Mouse (Mus musculus) limb, embryonic 11.5 days (tissue): ENCODE data around the gene Vsx2. TPM values are rescaled to one million over a fixed set of nuclear protein-coding genes. Genes with fewer than 3 reads are reported as not detected.

ENCODE experiments used
- polyA plus RNA-seq: library from polyadenylated mRNA; unstranded; fragments of >200 nt; fragmentation: Nextera tagmentation; extraction: Ambion mirVana; gene quantifications from 2 replicates; pipeline ENCODE4 v1.2.1, GENCODE M21; 2014

Gene Vsx2
- polyA plus RNA-seq, 1 experiment from 2014 or later = 0.33 TPM

Other genes starting within 250 kb of the Vsx2 start
- gene Coq6, start 208.1 kb upstream of the Vsx2 start, polyA plus RNA-seq = 40.5 and 46.0 TPM in 2 replicates
- 3.3 and 4.0 TPM in 2 replicates for gene Fam161b, start 207.9 kb upstream of the Vsx2 start, polyA plus RNA-seq
- 8.6 and 9.7 TPM in 2 replicates for gene Entpd5, start 160.7 kb upstream of the Vsx2 start, polyA plus RNA-seq
- gene Bbof1, start 160.7 kb upstream of the Vsx2 start, polyA plus RNA-seq = 0.48 and 0.61 TPM in 2 replicates
- 27.9 and 30.7 TPM in 2 replicates for gene Rnf113a2, start 152.6 kb upstream of the Vsx2 start, polyA plus RNA-seq
- 23.6 and 24.0 TPM in 2 replicates for gene Aldh6a1, start 118.8 kb upstream of the Vsx2 start, polyA plus RNA-seq
- gene Lin52, start 118.3 kb upstream of the Vsx2 start, polyA plus RNA-seq = 30.6 and 35.6 TPM in 2 replicates
- gene Abcd4, start 47.7 kb downstream of the Vsx2 start, polyA plus RNA-seq = 9.2 and 11.8 TPM in 2 replicates
- gene Vrtn, start 71.3 kb downstream of the Vsx2 start, polyA plus RNA-seq = not detected in 2 replicates
- not detected in 2 replicates for gene Syndig1l, start 129.1 kb downstream of the Vsx2 start, polyA plus RNA-seq
- gene Npc2, start 203.4 kb downstream of the Vsx2 start, polyA plus RNA-seq = 62.4 and 63.5 TPM in 2 replicates
- 121 and 123 TPM in 2 replicates for gene Isca2, start 203.5 kb downstream of the Vsx2 start, polyA plus RNA-seq